Mouse (Mus musculus) forebrain, embryonic 13.5 days (tissue): ENCODE data around the gene Tenm3. TPM values are rescaled to one million over a fixed set of nuclear protein-coding genes. Genes with fewer than 3 reads are reported as not detected.

Experiments used
- ATAC-seq: fragments of 200-750 bp; cut with Nextera tagmentation; 2 replicates; pipeline ENCODE4 v1.8.0; 2017
- H3K27ac ChIP-seq: fragments of 300-500 bp; sonication (generic); 2 replicates; pipeline ENCODE4 v1.5.1; 2015; ENCODE audit warnings: inconsistent platforms, mild to moderate bottlenecking, moderate library complexity
- H3K27me3 ChIP-seq: fragments of 300-500 bp; sonication (generic); 2 replicates; pipeline ENCODE4 v1.6.1; 2015; ENCODE audit warnings: mild to moderate bottlenecking, inconsistent platforms
- H3K36me3 ChIP-seq: fragments of 300-500 bp; sonication (generic); 2 replicates; pipeline ENCODE4 v1.6.1; 2015; ENCODE audit warnings: mild to moderate bottlenecking, inconsistent platforms; ENCODE audit not compliant: poor library complexity, severe bottlenecking
- H3K4me1 ChIP-seq: fragments of 300-500 bp; sonication (generic); 2 replicates; pipeline ENCODE4 v1.6.1; 2015; ENCODE audit warnings: inconsistent platforms
- H3K4me2 ChIP-seq: fragments of 300-500 bp; sonication (generic); 2 replicates; pipeline ENCODE4 v1.6.1; 2015; ENCODE audit warnings: inconsistent platforms, mild to moderate bottlenecking, moderate library complexity
- H3K4me3 ChIP-seq: fragments of 300-500 bp; sonication (generic); 2 replicates; pipeline ENCODE4 v1.5.1; 2015; ENCODE audit warnings: mild to moderate bottlenecking, inconsistent platforms
- H3K9ac ChIP-seq: fragments of 300-500 bp; sonication (generic); 2 replicates; pipeline ENCODE4 v1.6.1; 2015; ENCODE audit warnings: mild to moderate bottlenecking, inconsistent platforms
- H3K9me3 ChIP-seq: fragments of 300-500 bp; sonication (generic); replicated peaks from 2 replicates; pipeline ENCODE4 v1.6.1; 2016; ENCODE audit warnings: inconsistent platforms
- WGBS: fragments of 180-500 bp; shearing (Covaris S2); methylation state at CpG from one replicate; pipeline ENCODE4 v1.1.7; 2015; 5-methylcytosine and 5-hydroxymethylcytosine counted together
- polyA plus RNA-seq: library from polyadenylated mRNA; unstranded; fragments of >200 nt; fragmentation: Nextera tagmentation; extraction: Ambion mirVana; gene quantifications from 2 replicates; pipeline ENCODE4 v1.2.1, GENCODE M21; 2015

Gene Tenm3
- polyA plus RNA-seq, 1 experiment from 2014 or later = 20.6 TPM

DNA sequence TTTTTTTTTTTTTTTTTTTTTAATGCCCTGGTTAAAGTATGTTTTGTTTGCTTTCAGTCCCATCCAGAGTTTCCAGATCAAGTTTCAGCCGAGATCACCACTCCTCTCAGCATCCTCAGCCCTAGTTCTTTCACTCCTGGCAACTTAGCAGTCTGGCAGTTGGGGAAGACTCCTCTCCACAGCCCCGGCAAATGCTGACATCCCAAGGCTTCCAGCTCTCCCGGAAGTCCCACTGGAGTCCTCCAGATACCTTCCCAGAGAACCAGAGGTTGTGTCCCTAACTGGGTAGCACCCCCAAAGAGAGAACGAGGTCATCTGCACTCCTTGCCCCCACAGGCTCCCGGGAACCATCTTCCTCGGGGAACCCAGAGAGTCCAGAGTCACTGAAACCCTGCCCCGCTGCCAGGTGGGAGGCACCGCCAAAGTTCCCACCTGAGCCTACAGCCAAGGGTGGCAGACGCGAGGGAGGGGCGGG is 1.2 kb downstream of the Tenm3 start:
- H3K27ac ChIP-seq = peak overlapping the region; percentile 65
- peak; percentile 9 for ATAC-seq
- peak overlapping the region; percentile 67 for H3K4me3 ChIP-seq

DNA sequence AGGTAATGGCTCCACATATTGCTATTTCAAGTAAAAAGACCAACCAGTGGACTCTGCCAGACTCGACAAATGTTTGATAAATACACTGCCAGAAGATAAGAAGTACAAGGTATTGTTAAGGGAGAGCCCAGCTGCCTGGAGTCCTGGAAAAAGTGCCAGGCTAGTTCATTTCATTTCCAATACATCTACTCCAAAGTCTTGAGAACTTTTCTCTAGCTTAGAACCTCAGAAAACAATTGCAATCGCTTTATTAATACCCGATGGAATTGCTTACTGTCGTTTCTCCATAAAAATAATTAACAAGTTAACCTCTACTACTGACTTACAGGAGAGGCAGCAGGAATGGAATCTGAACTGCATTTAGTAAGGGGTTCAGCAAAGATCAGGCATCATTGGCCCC is 1.7 kb downstream of the Tenm3 start:
- H3K36me3 ChIP-seq = no peaks in the 10 kb centered on the region
- peaks cover 21% of the 10 kb centered on the region for H3K4me1 ChIP-seq
- peaks cover 48% of the 10 kb centered on the region for H3K27me3 ChIP-seq
- H3K9ac ChIP-seq = 0 out of 2 replicates have a peak overlapping the region, but pooled peaks have one; percentile 76
- WGBS = 4% methylated on average over 4 of the region's 4 CpGs
- H3K9me3 ChIP-seq = no peaks in the 10 kb centered on the region
- H3K4me2 ChIP-seq = peak overlapping the region; percentile 94
- no peak for ATAC-seq
- peak overlapping the region; percentile 67 for H3K4me3 ChIP-seq
- no peak overlapping the region for H3K27ac ChIP-seq

More for the DNA sequence above, 1.2 kb downstream of the Tenm3 start:
- peaks cover 53% of the 10 kb centered on the region for H3K27me3 ChIP-seq
- 0% methylated on average over 11 of the region's 11 CpGs for WGBS
- peaks cover 21% of the 10 kb centered on the region for H3K4me1 ChIP-seq
- H3K9ac ChIP-seq = peak overlapping the region; percentile 76
- no peaks in the 10 kb centered on the region for H3K36me3 ChIP-seq
- peak overlapping the region; percentile 94 for H3K4me2 ChIP-seq
- no peaks in the 10 kb centered on the region for H3K9me3 ChIP-seq

DNA sequence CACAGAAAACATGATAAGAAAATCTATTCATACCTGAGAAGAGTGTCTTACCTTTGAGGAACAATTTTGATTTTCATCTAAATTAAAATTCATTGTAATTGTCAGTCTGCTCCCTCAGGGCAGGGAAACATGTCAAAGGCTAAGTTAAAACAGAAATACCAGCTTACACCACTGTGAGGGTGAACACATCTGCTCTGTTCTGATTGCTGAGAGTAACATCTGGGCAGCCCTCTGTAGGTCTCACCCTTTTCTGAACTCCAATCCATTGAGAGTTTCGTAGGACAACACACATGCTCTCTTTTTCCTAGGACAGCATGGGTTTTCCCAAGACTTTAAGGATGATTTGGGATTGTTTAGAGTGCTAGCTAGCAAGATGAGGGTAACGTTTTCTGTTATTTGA is 8.0 kb downstream of the Tenm3 start:
- peaks cover 11% of the 10 kb centered on the region; the same call in 1 of the 2 replicates for H3K27me3 ChIP-seq
- H3K27ac ChIP-seq = no peak overlapping the region
- H3K36me3 ChIP-seq = no peaks in the 10 kb centered on the region
- H3K9ac ChIP-seq = no peak overlapping the region
- no peaks in the 10 kb centered on the region for H3K9me3 ChIP-seq
- H3K4me2 ChIP-seq = no peak overlapping the region
- H3K4me1 ChIP-seq = no peaks in the 10 kb centered on the region
- H3K4me3 ChIP-seq = no peak overlapping the region
- no peak for ATAC-seq
- 68% methylated on average over 2 of the region's 2 CpGs for WGBS

GRCm38 (mm10) chr8:48827454-48827853 is 16.3 kb downstream of the Tenm3 start:
- no peak for ATAC-seq
- Histone ChIP-seq H3K4me2 (no peak overlapping the region), H3K27ac (no peak overlapping the region), H3K9me3 (no peaks in the 10 kb centered on the region), H3K36me3 (no peaks in the 10 kb centered on the region), H3K9ac (no peak overlapping the region), H3K27me3 (no peaks in the 10 kb centered on the region), H3K4me3 (no peak overlapping the region), H3K4me1 (no peaks in the 10 kb centered on the region)
- 66% methylated on average over 9 of the region's 9 CpGs for WGBS

DNA sequence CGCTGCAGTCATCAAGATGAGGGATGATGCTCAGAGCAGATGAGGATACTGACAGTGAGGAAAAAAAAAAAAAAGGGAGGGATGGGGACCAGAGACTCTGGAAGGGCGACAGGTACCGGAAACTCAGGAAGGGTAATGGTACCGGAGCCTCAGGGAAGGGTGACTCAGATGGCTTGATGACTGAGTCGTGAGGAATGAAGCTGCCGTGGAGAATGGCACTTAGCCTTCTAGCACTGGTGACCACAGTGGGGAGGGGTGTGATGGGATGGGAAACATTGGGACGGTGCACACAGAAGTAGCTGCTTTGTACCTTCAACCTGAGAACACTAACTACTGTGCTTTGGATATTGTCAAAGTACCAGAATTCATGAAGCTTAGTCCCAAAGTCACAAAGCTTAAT is 18.1 kb downstream of the Tenm3 start:
- Histone ChIP-seq H3K9ac (no peak overlapping the region), H3K4me2 (no peak overlapping the region), H3K27me3 (no peaks in the 10 kb centered on the region), H3K27ac (no peak overlapping the region), H3K4me1 (no peaks in the 10 kb centered on the region), H3K36me3 (no peaks in the 10 kb centered on the region), H3K4me3 (no peak overlapping the region), H3K9me3 (no peaks in the 10 kb centered on the region)
- ATAC-seq = no peak
- WGBS = 93% methylated on average over 7 of the region's 7 CpGs

- Histone ChIP-seq H3K27me3 (no peaks in the 10 kb centered on the region), H3K9me3 (no peaks in the 10 kb centered on the region), H3K4me2 (no peak overlapping the region), H3K4me1 (no peaks in the 10 kb centered on the region), H3K27ac (no peak overlapping the region), H3K4me3 (no peak overlapping the region), H3K36me3 (no peaks in the 10 kb centered on the region), H3K9ac (no peak overlapping the region)
- 94% methylated on average over 4 of the region's 4 CpGs for WGBS
- ATAC-seq = no peak
These were observed 21.5 kb downstream of the Tenm3 start for GRCm38 (mm10) chr8:48822291-48822690.

GRCm38 (mm10) chr8:48819962-48820361 is 23.8 kb downstream of the Tenm3 start:
- Histone ChIP-seq H3K36me3 (no peaks in the 10 kb centered on the region), H3K4me3 (no peak overlapping the region), H3K4me1 (no peaks in the 10 kb centered on the region), H3K4me2 (no peak overlapping the region), H3K9ac (no peak overlapping the region), H3K27ac (no peak overlapping the region), H3K9me3 (no peaks in the 10 kb centered on the region), H3K27me3 (no peaks in the 10 kb centered on the region)
- ATAC-seq = no peak
- WGBS = 43% methylated on average over 6 of the region's 6 CpGs

GRCm38 (mm10) chr8:48819348-48819747 is 24.4 kb downstream of the Tenm3 start:
- H3K9ac ChIP-seq = no peak overlapping the region
- WGBS = 75% methylated on average over 5 of the region's 5 CpGs
- no peak for ATAC-seq

GRCm38 (mm10) chr8:48816941-48817340 is 26.8 kb downstream of the Tenm3 start:
- Histone ChIP-seq H3K4me3 (no peak overlapping the region), H3K4me2 (no peak overlapping the region), H3K9me3 (no peaks in the 10 kb centered on the region), H3K27me3 (no peaks in the 10 kb centered on the region), H3K9ac (no peak overlapping the region), H3K27ac (no peak overlapping the region), H3K36me3 (no peaks in the 10 kb centered on the region), H3K4me1 (no peaks in the 10 kb centered on the region)
- ATAC-seq = no peak
- WGBS = 66% methylated on average over 13 of the region's 13 CpGs

More at GRCm38 (mm10) chr8:48819348-48819747, 24.4 kb downstream of the Tenm3 start:
- no peaks in the 10 kb centered on the region for H3K4me1 ChIP-seq
- no peak overlapping the region for H3K27ac ChIP-seq
- no peak overlapping the region for H3K4me3 ChIP-seq
- no peaks in the 10 kb centered on the region for H3K27me3 ChIP-seq
- no peak overlapping the region for H3K4me2 ChIP-seq
- no peaks in the 10 kb centered on the region for H3K36me3 ChIP-seq
- H3K9me3 ChIP-seq = no peaks in the 10 kb centered on the region

DNA sequence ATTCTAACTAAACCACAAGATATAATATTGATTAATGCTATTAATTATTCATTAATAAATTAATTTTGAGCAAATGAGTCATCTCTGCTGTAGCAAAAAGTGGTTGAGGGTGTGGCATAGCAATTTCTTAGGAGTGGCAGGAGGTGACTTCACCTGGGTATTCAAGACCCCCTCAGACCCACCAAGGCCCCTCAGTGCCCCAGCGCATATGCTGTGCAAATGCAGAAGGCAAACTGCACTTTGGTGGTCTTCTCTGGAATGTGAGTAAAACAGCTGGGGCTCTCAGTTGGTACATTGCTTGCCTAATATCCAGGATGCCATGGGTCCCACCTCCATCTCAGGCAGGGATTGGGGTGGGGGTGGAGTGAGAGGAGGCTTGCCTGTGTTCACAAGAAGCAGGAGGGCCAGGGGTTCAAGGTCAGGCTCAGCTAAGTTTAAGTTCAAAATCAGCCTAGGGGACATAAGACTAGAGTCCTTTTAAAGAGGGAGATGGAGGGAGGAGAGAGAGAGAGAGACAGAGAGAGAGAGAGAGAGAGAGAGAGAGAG is 31.5 kb downstream of the Tenm3 start:
- H3K36me3 ChIP-seq = no peaks in the 10 kb centered on the region
- no peak overlapping the region for H3K4me3 ChIP-seq
- H3K4me1 ChIP-seq = peaks cover 7% of the 10 kb centered on the region
- H3K9me3 ChIP-seq = no peaks in the 10 kb centered on the region
- no peak overlapping the region for H3K27ac ChIP-seq
- 96% methylated on average over 1 of the region's 1 CpGs for WGBS
- no peak for ATAC-seq
- no peaks in the 10 kb centered on the region for H3K27me3 ChIP-seq
- no peak overlapping the region for H3K4me2 ChIP-seq
- H3K9ac ChIP-seq = no peak overlapping the region

DNA sequence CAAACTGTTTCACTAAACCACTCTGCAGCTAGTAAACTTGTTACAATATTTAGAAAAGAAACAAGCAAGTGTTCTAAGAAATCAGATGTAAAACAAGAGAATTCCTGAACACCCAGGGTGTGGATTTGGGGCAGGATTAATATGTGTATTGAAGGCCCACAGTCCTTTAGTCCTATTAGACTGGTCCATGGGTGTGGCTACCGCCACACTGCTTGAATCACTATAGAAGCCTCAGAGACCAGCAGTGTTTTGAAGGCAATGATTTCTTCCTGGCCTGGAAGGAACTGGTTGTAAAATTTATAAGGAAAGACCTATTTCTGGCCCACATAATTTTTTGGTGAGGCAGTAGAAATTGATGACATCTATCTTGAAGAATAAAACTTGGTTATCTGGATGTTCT is 33.1 kb downstream of the Tenm3 start:
- Histone ChIP-seq H3K27ac (no peak overlapping the region), H3K9ac (no peak overlapping the region), H3K9me3 (no peaks in the 10 kb centered on the region), H3K27me3 (no peaks in the 10 kb centered on the region), H3K4me2 (no peak overlapping the region), H3K36me3 (no peaks in the 10 kb centered on the region), H3K4me3 (no peak overlapping the region), H3K4me1 (peaks cover 7% of the 10 kb centered on the region)
- 38% methylated on average over 1 of the region's 1 CpGs for WGBS
- no peak for ATAC-seq

DNA sequence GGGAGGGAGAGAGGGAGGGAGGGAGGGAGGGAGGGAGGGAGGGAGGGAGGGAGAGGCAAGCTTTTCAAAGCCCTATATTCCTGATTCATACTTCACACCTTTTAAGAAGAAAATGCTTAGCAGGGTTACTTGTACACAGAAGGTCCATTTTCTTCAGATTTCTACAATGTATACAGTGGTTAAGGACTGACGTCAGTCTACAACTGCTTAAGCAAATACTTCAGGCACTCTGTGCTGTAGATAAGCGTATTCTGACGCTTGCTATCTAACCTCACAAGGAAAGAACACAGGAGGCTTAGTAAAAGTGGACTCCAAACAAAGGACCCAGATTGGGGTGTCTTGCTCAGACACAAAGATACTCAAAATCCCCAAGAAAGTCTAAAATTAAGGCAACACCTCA is 34.6 kb downstream of the Tenm3 start:
- Histone ChIP-seq H3K9ac (no peak overlapping the region), H3K4me1 (peaks cover 7% of the 10 kb centered on the region), H3K4me3 (no peak overlapping the region), H3K4me2 (no peak overlapping the region), H3K27me3 (no peaks in the 10 kb centered on the region), H3K9me3 (no peaks in the 10 kb centered on the region), H3K36me3 (no peaks in the 10 kb centered on the region), H3K27ac (no peak overlapping the region)
- 32% methylated on average over 3 of the region's 3 CpGs for whole genome bisulfite sequencing
- no peak for ATAC-seq

DNA sequence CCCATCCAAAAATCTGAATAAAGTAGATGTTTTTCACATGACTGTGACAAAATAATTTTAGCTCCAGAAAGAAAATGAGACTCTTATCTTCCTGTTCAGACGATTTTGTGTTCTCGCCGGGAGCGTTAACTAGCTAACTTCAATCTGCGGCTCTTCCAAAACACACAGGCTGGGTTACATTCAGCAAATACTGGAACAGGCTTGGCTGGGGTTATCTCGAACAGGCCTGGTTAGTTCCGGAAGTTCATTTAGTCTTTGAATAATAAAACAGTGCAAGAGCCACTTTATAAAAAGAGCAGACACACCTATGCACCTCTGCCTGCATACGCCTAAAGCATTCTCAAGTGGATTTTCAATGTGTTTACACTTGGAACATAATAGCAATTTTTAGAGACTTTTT is 40.7 kb downstream of the Tenm3 start:
- Histone ChIP-seq H3K9me3 (no peaks in the 10 kb centered on the region), H3K4me1 (peaks cover 2% of the 10 kb centered on the region; the same call in 1 of the 2 replicates), H3K9ac (no peak overlapping the region), H3K27ac (no peak overlapping the region), H3K4me3 (no peak overlapping the region), H3K4me2 (no peak overlapping the region), H3K27me3 (no peaks in the 10 kb centered on the region), H3K36me3 (no peaks in the 10 kb centered on the region)
- no peak for ATAC-seq
- 91% methylated on average over 8 of the region's 8 CpGs for WGBS
